Mouse (Mus musculus): Measurements from ENCODE around the gene Gm45140.
"Not testable (repeated sequence)": the region's sequence is repeated elsewhere in the genome, so short reads cannot be mapped to it uniquely, and the experiment has no call there.

The Gm45140 gene

DNA sequence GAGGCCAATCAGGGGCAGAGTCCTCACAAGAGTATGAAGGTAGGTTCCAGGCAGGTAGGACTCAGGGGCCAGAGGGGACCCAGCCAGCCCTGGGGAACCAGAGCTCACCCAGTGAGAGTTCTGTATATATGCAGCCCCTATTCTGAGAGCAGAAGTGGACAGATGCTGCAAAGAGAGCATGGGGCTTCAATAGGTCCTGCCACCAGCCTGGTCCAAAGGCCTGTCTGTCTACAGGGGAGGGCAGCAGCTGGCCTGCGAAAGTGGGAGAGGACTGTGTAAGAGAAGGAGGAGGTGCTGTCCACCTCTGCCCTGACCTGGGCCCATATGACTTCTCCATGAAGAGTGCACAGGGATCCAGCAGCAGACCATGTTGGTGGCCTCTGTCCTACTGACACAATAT is 58.9 kb downstream of the Gm45140 start:
- no peak for DNase-seq (ENCODE audit: low read depth, low spot score)

DNA sequence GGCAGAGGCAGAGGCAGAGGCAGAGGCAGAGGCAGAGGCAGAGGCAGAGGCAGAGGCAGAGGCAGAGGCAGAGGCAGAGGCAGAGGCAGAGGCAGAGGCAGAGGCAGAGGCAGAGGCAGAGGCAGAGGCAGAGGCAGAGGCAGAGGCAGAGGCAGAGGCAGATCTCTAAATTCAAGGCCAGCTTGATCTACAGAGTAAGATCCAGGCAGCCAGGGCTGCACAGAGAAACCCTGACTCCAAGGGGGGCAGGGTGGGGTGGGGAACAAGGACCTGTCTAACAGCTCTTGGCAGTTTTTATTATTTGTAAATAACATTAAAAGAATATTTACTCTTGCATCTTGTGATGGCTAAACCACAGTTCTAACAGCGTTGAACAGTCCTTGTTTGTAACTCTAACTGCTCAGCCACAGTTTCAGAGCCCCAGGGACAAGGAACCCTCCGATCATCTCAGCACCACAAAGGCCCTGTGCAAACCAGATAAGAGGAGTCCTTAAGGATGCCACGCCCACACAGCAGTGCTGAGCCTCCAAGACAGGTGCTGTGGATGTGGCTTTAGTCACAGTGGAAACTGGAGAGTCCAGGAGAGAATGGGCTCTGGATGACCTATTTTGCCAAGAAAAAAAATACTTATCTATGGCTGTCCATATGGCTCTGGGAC is 59.9 kb downstream of the Gm45140 start:
- DNase-seq (ENCODE audit: low read depth, low spot score) = no peak

DNA sequence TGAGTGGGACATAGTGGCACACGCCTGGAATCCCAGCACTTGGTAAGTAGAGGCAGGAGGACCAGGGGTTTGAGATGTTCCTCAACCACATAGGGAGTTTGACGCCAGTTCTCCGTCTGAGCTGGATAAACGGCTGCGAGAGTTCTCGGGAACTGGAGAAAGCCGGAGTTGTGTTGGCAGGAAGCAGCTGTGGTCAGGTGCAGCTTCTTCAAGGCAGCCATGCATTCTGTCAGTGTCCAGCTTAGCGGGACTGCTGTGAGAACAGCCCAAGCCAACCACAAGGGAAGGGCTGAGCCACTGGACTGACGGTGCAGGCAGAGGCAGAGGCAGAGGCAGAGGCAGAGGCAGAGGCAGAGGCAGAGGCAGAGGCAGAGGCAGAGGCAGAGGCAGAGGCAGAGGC is 60.7 kb downstream of the Gm45140 start:
- no peak for DNase-seq (ENCODE audit: low read depth, low spot score)

DNA sequence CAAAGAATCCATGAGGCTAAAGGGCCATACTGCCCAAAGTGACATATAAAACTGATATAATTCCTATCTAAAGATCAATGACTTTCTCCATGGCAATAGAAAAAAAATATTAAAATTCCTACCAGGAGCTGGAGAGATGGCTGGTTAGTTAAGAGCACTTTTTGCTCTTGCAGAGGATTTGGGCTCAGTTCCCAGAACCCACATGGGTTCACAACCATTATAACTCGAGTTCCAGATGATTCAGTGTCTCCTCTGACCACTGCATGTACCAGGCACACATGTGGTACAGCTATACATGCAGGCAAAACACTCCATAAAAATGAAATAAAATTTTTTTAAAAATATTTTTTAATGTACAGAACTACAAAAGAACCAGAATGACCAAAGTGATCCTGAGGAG is 61.1 kb downstream of the Gm45140 start:
- no peak for DNase-seq (ENCODE audit: low read depth, low spot score)

DNA sequence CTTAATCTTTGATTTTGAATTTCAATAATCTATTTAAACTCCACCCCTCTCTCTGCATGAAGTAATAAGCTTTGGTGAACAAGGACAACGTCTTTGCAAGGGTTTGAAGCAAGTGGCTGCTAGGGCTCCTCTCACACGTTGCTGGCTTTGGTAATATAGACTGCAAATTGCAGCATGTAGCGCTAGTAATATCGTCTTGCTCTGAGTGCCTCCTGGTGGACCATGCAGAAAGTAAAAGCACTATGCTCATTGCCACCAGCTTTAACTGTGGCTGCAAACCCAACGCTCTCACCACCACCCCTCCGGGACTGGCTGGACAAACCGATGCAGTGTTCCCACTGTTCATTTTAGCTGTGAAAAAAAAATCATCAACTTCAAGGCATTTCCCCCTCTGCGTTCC is 65.0 kb downstream of the Gm45140 start:
- peak; percentile 3 for DNase-seq (ENCODE audit: low read depth, low spot score)

DNA sequence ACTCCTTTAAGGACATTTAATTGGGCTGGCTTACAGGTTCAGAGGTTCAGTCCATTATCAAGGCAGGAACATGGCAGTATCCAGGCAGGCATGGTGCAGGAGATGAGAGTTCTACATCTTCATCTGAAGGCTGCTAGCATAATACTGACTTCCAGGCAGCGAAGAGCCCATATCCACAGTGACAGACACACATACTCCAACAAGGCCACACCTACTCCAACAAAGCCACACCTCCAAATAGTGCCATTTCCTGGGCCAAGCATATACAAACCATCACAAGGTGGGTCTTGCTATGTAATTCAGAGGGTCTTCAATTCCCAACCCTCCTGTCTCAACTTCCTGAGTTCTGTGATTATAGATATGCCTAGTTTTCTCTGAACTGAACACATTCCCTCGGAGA is 71.3 kb downstream of the Gm45140 start:
- not testable (repeated sequence) for DNase-seq (ENCODE audit: low read depth, low spot score)

DNA sequence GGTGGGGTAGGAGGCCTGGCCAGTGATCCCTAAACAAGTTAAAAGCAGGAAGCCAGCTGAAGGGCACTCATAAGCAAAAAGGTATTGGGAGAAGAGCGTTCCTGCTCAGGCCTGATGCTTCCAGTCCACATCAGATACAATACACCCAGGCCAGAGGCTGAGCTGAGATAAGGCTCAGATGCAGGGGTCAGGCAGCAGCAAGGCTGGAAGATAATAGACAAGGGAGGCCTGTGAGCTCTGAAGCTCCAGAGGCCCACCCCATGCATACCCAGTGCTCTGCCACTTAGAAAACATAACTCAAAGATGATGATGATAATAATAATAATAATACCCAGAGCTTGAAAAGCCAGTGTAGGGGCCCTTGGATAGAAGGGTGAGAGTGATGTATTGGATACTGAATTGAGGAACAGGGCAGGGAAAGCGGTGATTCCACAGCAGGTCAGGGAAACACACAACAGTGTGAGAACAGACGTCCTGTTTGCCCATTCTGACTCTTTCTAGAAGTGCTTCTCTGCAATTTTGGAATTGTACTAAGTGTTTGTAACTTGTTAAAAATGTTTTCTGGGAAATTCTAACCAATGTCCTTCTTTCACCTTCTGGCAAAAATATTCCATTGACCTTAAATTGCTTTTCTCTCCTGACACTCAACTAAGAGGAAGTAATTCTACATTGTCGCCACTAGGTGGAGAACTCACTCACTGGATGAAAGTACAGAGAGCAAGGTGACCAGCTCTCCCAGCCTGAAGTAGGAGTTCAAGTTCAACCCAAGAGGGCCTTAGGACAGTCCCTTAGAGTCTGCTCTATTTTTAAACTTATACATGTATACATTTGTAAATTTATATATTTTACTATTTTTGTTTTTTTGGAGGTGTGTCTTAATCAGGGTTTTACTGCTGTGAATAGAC is 72.0 kb downstream of the Gm45140 start:
- no peak for DNase-seq (ENCODE audit: low read depth, low spot score)

DNA sequence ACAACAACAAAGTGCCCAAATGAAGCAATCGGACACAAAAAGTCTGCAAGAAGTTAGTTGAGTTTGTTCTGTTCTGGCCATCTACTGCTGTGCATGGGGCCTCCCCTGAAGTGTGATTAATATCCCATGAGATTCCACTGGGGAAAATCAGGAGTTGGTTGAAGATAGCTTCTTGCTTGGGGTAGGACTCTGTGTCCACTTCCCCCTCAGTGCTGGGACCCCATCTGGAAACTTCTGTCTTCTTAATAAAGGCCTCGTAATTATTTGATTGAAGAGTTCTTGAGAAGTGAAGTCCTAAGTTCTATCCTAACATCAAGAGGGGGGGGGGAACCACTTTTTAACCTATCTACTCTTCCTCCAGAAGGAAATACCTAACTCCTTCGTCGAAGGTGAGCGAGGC is 73.4 kb downstream of the Gm45140 start:
- no peak for DNase-seq (ENCODE audit: low read depth, low spot score)

DNA sequence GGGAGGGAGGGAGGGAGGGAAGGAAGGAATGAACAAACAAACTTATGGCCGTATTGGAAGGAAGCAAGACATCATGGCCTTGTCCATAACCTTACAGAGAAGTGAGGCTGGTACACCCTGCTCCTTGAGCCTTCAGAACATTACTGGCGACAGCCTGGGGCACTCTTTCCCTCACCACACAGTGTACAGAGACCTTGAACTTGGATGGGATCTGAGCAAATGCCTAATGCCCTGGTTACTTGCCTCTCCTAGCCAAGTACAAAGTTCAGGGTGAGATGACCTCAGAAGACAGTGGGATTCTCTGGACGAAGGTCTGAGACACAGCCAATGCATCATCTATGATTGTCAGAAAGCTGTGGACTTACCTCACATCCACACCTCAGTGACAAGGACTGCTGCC is 75.7 kb downstream of the Gm45140 start:
- DNase-seq (ENCODE audit: low read depth, low spot score) = no peak

DNA sequence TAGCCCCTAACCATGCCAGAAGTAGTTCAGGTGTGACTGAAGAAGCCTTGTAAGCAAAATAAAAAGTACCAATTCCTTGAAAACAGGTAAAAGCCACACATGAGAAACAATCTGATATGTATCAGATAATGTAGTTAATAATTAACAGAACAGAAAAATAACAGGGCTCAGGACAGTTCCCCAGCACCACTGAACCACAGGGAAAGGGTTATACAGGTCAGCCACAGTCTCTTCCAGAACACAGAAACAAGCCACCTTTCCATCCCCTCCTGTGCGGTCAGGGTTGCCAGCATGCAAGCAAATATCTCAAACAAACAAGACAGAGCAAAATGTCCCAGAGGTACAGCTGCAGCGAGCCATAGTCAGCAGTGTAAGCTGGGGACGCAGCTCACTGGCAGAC is 76.2 kb downstream of the Gm45140 start:
- no peak for DNase-seq (ENCODE audit: low read depth, low spot score)

DNA sequence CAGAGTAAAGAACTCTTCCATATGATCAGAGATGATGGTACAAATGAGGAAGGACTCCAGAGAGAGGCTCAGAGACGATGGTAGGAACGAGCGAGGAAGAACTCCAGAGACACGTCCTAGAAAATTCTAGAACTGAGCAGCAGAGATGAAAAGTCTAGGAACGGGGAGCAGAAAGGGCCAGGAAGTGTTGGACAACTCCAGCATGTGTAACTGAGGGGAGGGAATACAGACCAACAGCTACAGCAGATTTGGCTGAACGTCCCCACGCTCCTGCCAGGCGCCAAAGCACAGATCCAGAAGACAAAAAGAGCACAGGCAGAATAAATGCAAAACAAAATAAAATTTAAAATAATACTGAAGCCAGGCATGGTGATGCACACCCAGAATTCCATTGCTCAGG is 78.7 kb downstream of the Gm45140 start:
- DNase-seq (ENCODE audit: low read depth, low spot score) = no peak

DNA sequence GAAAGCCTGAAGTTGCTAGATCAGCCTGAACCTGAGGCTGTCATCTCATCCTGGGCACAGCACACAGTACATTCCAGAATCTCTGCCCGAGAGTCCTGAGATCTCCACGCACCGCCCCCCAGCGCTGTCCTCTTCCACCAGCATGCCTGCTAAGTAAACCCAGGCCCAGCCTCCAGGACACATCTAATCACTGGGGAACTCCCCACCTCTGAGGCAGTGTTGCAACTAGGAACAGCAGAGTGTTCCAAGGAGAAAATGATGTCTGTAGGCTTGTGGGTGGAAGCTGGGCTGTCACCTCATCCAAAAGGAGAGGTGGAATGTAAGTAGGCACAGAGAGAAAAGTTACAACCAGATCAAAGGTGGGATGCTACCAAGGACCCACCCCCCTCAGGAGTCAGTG is 80.4 kb downstream of the Gm45140 start:
- DNase-seq (ENCODE audit: low read depth, low spot score) = no peak

DNA sequence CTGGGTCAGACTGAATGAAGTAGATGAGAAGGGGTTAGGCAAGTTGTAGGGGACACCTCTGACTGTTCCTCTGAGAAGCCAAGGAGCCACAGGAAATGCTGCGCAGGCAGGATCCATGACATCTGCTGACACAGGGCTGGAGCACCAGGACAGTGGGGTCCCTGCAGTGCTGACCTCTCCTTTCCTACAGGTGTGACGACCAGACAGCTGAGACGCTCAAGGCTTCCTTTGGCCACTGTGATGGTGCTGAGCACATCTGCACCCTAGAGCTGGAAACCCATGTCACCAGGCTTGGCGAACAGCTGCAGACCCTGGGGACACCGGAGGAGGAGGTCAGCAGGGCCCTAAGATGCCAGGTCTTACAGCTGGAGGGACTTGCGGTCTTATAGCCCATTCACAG is 84.0 kb downstream of the Gm45140 start:
- no peak for DNase-seq (ENCODE audit: low read depth, low spot score)

DNA sequence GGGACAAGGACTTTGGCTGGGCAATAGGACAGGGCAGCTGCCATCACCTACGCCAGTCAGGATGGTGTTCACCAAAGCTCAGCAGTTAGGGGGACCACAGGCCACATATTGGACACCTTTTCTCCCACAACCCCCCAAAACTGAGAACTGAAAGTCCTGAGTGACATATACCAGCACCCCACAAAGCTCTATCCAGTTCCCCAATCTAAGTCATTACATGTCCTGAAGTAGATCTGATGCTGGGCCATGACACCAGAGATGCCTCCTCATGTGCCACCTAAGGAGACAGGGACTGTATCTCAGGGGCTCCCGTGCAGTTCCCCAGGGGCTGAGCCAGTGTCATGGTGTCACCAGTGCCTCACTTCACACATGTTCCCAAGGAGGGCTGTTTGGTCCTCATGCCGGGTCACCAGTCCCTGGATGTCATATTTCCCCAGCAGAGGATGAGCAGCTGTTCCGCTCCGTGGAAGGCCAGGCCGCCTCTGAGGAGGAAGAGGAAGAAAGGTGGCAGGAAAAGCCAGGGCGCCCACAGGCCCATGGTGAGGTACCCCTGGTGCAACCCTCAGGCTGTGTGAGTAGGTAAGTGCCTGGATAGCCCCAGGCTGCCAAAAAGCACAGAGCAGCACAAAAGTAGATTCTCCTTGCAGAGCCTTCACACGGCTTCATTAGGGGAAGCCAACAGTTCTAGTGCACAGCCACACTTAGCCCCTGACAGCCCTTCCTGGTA is 85.2 kb downstream of the Gm45140 start:
- DNase-seq (ENCODE audit: low read depth, low spot score) = no peak

DNA sequence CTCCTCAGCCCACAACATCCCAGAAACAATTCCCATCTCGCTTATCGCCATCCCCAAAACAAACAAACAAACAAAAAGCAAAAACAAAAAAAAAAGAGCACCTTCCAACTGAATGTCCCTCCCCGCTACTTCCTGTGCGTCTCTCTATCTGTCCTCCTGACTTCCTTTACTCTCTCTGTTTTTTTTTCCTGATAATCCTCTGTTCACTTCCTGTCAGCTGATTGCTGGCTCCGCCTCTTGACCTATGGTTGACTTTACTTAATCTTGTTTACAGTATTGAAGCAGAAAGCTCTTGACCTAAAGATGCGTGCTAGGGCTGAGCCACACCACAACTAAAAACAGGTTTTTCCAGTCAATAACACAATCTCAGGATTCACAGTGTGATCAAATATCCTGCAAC is 87.1 kb downstream of the Gm45140 start:
- no peak for DNase-seq (ENCODE audit: low read depth, low spot score)

DNA sequence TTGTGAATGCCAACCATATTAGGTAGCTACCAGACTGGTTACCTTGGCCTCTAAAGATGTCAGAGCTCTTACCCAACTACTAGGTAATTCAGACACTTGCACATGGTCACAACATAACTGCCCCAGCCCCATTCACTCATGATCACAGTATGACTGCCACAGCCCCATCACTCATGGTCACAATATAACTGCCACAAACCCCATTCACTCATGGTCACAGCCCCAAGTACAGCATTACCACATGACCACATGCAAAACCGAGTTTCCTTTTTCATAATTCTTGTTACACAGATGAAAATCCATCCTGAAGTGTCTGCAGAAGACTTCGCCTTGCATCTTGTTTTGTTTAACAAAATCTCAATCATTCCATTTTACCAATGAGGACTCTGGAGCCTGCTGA is 87.5 kb downstream of the Gm45140 start:
- no peak for DNase-seq (ENCODE audit: low read depth, low spot score)

DNA sequence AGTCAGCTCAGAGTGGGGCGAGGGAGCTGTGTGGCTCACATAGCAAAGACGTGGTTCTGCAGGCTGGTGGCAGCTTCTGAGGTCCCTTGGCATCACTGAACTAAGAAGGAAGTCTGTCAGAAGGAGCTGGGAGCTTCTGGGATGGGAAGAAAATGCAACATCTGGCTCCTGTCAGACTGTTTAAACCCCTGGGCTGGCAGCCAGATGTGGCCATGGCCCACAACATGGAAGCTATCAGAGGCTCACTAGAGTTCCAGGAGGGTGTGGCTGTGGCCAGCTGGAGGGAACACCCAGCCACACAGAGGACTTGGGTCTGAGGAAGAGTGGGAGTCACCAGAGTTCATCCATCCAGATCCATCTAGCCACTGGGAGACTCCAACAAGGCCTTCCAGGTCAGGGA is 88.7 kb downstream of the Gm45140 start:
- DNase-seq (ENCODE audit: low read depth, low spot score) = no peak

DNA sequence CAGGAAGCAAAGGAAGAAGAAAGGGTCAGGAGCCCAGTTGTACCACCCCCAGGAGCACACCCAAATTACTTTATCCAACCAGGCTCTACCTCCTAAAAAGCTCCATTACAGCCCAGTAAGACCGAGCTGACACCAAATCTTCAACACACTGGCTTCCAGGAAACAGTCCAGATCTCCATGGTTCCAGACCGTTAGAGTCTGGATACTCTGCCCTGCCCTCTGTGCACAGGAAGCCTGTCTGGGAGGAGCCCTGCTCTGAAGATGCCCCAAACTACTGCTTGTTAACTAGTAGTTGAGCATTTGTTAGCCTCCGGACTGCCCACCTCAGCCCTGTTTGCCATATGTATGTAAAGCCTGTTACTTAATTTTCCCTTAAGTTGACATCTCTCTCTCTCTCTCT is 89.5 kb downstream of the Gm45140 start:
- no peak for DNase-seq (ENCODE audit: low read depth, low spot score)

DNA sequence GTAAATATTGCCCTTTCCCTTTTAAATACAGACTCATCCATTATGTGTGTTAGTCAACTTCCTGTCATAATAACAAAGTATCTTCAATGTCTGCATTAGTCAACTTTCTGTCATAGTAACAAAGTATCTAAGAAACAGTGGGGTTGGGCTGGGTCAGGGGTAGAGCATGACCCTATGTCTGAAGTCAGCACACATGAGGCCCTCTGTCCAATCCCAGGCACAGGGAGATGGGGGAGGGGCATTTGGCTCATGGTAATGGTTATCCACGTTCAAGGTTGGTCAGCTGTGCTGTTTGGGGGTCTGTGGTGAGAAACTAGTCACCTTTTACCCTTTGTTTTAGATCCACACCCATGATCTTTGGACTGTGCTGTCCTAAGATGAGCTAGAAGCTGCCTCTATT is 90.3 kb downstream of the Gm45140 start:
- no peak for DNase-seq (ENCODE audit: low read depth, low spot score)

DNA sequence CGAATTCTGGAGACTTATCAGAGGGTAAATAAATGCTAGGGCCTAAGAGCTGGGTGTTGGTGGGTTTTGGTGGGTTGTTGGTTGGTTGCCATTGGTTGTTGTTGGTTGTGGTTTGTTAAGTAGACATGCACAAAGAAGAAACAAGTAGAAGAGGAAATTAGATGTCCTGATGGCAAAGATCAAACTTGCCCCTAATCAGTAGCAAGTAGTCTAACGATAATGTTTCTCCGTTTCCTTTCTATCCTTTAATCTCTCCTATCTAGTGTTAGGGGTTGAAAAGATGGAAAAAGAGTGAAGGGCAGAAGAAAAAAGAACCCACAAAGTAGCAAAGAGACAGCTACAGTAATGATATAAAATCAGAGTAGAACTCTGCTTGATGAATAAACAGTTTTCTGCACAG is 91.0 kb downstream of the Gm45140 start:
- no peak for DNase-seq (ENCODE audit: low read depth, low spot score)

DNA sequence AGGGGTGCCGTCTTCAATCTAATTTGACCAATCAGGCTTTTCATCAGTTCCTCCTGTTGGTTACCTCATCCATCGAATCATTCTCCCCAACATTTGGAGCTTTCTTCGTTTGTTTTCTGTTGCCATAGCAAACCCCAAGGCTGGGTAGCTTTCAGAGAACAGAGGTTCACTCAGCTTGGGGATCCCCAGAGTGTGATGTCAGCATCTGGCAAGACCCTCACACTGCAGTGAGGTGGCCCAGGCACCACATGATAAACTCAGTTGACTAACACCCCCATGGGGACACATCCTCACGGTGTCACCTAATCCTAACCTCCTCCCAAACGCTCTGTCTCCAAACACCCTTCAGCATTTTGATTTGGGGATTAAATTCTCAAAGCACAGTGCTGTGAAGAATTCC is 92.3 kb downstream of the Gm45140 start:
- DNase-seq (ENCODE audit: low read depth, low spot score) = no peak

DNA sequence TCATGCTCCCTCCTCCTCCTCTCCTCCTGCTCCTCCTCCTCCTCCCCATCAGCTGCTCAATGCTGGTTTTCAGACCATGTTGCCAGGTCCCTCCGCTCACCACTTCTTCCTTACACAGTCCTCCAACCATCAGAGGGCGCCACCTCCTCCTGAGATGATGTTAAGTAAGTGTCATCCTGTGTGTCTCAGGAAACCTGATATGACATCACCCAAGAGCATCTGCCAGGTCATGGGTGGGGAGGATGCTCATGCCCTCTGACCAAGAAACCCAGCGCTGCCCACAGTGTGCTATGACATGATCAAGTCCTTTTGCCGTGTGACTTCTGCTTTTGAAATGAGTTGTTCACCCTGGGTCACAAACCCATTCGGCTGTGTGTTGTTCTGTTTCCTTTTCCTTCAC is 92.8 kb downstream of the Gm45140 start:
- no peak for DNase-seq (ENCODE audit: low read depth, low spot score)

DNA sequence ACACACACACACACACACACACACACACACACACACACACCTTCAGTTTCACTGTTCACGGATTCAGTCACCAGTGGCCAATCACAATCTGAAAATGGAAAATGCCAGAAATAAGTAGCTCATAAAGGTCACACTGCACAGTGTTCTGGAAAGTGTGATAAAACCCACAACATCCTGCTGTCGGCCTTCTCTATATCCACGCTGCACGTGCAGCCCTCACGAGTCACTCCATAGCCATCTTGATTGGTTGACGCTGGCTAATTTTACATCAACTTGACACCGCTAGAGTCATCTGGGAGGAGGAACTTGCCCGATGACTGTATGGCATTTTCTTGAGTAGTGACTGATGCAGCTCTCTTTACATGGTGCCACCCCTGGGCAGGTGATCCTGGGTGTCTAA is 93.6 kb downstream of the Gm45140 start:
- DNase-seq (ENCODE audit: low read depth, low spot score) = no peak
